Mouse (Mus musculus): ENCODE measurements around the gene Pigb.
"Not testable (repeated sequence)": the region's sequence is repeated elsewhere in the genome, so short reads cannot be mapped to it uniquely, and the experiment has no call there.

GRCm38 (mm10) chr9:73079349-73079748 is 39.2 kb upstream of the Pigb start:
- not testable (repeated sequence) for TF ChIP-seq CTCF (IDR thresholded peaks at IDR 0.05; ENCODE audit: low read depth, low read length); POLR2A (IDR thresholded peaks at IDR 0.05; ENCODE audit: insufficient read depth, low read length)
